Mouse (Mus musculus) kidney, postnatal 14 days (tissue): Measurements from ENCODE around the gene Pip5k1c.

Experiments
- DNase-seq: peaks from one replicate; pipeline ENCODE4 v3.0.0; 2022; ENCODE audit warnings: mixed read lengths

Gene Pip5k1c

GRCm38 (mm10) chr10:81284719-81285118 is 8.0 kb upstream of the Pip5k1c start:
- peak; percentile 80 for DNase-seq

DNA sequence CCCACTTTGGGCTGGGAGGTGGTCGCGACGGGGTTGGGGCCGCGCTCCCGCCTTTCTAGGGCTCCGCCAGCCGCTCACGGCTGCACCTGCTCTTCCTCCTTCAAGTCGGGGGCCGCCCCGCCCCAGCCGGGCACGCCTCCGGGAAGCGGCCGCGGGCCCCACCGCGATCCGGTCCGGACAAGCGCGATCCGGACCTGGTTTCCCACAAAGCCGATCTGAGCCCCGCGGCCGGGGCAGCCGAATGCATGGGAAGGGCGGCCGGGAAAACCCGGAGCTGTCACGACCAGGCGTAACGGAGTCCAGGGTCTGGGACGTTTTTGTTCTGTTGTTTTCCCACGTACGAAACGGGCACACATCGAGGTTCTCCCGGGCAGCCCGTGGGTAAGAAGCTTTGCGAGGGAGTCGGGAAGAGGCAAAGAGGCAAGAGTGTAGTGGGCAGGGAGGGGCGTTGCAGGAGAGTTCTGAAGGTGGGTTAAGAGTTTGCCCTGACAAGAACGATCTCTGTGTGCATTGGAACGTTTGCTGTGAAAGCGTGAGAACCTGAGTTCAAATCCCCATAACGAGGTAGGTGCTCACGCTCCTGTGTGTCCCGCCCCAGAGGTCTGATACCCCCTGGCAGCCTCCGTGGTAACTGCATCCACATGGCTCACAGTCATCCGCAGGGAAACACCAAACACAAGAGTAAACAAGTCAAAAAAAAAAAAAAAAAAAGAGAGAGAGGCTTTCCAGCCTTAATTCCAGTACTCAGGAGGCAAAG is 6.9 kb upstream of the Pip5k1c start:
- peak; percentile 95 for DNase-seq

DNA sequence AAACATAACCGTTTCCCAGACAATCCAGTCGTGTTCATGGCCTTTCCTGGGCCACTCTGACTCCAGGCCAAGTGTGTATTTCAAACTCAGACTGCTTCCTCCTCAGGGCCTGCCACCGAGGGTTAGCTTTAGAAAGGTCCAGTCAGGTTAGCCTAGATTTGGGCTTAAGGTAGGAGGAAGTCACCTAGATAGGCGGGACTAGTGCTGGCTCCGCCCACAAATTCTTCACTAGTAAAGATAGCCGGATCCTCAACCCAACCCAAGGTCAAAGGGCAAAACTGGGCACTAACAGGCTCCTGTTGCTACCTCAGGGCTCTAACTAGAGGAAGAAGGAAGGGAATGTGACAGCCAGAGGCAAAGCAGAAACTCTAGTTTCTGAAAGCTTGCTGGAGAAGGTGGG is 6.2 kb upstream of the Pip5k1c start:
- peak; percentile 67 for DNase-seq

DNA sequence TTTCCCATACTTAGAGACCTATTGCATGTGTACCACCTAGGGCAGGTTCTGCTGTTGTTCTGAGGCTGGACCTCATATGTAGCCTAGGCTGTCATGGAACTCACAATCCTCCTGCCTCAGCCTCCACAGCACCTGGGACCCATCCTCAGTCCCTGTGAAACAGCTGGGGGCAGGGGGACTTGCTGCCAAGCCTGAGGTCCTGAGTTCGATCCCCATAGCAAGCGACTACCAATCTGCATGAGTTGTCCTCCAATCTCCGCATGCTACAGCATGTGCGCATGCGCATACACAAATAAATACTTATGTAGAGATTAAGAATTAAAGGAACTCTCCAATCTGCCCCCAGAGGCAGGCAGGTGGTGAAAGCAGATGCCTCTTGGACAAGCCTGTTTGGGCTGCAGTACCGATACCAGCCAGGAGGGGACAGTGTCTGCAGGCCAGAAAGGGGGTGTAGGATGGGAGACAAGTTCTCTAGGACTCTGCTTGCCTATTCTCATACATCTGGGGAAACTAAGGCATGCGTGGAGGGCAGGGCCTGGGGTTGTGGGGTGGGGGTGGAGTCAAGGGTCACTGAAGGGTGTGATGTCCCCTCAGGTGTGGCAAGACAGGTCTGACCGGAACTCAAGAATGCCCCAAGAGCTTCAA is 5.1 kb upstream of the Pip5k1c start:
- peak; percentile 48 for DNase-seq

DNA sequence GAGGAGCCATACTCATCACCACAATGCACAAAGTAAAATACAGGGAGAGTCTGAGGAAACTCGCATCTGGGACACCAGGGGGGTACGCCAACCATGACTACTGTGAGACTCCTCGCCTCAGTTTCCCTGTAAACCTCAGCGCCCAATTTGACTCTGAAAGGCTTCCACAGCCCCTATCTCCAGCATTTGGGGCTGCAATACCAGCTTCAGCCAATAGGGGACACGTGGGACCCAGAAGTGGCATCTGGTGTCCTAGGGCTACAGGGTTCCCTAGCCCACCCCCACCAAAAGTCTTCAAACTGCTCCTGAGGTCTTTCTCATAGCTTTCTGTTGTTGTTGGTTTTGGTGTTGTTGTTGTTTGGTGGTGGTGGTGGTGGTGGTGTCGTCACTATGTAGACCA is 4.2 kb upstream of the Pip5k1c start:
- no peak for DNase-seq

GRCm38 (mm10) chr10:81289278-81289677 is 3.5 kb upstream of the Pip5k1c start:
- peak; percentile 77 for DNase-seq

DNA sequence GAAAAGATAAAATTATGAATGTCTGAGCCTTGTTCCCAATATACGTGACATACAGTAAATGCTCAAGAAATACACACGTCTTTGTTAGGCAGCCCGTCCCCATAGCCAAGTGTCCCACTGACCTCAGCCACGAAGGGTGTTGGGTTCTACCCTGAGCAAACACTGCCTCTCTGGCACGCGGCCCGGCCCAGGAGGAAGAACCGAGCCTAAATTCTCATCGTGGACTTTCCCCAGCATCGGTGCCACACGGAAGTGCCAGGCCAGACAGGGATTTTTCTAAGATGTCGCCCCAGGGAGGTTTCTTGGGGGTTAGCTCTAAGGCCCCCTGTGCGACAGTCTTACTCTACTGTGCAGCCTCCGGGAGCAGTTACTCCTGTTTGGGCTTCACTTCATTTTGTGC is 3.0 kb upstream of the Pip5k1c start:
- DNase-seq: no peak

- peak; percentile 55 for DNase-seq
Measured at GRCm38 (mm10) chr10:81290698-81291460, 1.9 kb upstream of the Pip5k1c start.

DNA sequence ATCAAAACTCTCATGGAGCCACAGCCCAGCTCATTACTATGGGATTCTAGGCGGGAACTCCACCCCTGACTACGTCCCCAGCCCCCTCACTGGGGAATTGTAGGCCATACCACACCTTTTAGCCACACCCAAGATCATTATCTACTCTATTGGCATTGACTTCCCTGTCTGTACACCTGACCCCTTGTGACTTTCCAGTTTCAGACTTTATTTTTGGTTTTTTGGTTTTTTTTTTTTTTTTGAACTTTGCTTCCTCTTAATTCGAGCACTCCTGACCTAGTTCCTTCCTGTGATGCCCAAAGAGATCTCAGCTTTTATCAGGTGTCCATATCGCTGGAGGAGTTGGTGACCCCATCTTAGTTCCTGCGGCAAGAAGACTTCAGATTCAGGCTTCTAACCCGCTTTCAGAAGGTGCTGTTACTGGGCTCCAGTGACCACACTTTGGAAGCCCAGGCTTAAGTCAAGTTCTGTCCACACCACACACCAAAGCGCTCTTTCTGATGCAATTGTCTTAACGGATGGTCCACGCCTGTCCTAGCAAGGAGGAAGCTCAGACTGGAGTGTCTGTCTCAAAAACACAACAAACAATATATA is 1.2 kb upstream of the Pip5k1c start, which contains the start of gene Tjp3:
TSS of gene Tjp3 (minus strand) at position 71 of the 594 bp plus-strand sequence.
- no peak for DNase-seq

DNA sequence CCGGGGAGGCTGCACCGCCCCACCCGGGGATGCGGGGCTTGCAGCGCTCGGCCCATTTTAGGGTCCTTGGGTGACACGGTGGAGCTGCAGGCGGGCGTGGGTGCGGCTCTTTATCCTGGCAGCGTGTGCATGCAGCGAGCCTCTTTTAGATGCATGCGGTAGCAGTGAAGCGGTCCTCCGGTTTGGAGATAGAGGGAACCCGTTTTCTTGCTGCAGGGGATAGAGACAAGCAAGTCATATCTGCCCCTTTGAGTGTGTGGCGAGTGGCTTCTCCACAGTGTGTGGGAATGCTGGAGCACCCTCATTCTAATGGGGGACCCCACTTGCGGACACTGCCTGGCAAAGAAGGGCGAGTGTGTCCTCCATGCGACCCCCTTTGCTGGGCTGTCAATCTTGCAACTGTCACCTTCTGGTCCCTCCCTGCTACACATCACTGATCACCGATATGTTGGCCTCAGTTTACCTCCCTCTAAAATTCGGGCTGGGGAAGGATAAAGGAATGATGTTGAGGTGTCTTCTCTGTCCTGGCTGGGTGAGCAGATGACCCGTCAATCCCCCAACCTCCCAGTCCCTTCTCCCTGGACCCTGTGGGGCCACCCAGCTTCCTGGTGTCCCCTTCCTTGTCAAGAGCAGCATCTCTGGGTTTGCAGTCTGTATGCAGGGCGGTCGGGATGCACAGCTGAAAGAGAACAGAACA is 719 bp downstream of the Pip5k1c start:
- no peak for DNase-seq

GRCm38 (mm10) chr10:81294442-81294841 is 1.7 kb downstream of the Pip5k1c start:
- no peak for DNase-seq

- DNase-seq: no peak
Measured at GRCm38 (mm10) chr10:81295185-81295584, 2.4 kb downstream of the Pip5k1c start.

GRCm38 (mm10) chr10:81297246-81297645 is 4.5 kb downstream of the Pip5k1c start:
- DNase-seq: no peak

- peak; percentile 77 for DNase-seq
Measured at GRCm38 (mm10) chr10:81297845-81298244, 5.1 kb downstream of the Pip5k1c start.

- no peak for DNase-seq
Measured at GRCm38 (mm10) chr10:81298369-81299100, 5.8 kb downstream of the Pip5k1c start.

GRCm38 (mm10) chr10:81299585-81300351 is 7.0 kb downstream of the Pip5k1c start:
- DNase-seq: peak; percentile 74

GRCm38 (mm10) chr10:81300352-81300907 is 7.7 kb downstream of the Pip5k1c start:
- peak; percentile 78 for DNase-seq

GRCm38 (mm10) chr10:81301321-81301720 is 8.6 kb downstream of the Pip5k1c start:
- no peak for DNase-seq

GRCm38 (mm10) chr10:81302288-81302687 is 9.5 kb downstream of the Pip5k1c start:
- no peak for DNase-seq

DNA sequence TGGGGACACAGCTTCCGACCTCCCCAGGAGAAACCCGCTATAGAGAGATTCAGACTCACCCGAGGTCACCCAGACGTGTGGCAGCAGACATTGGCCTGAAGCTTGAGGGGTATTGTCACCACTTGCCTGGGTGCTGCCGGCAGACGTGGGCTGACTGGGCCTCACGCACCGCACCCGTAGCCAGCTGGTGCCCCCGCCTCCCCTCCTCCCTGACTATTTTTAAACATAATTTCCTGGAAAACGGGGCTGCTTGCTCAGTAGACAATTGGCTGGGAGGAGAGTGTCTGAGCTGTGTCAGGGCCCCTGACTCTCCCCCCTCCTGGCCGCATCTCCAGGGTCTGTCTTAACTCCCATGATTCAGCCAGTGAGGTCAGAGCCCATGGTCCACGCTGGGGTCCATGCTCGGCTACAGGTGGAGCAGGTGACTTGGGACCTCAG is 10.0 kb downstream of the Pip5k1c start:
- DNase-seq: peak; percentile 61

GRCm38 (mm10) chr10:81303258-81303657 is 10.5 kb downstream of the Pip5k1c start:
- no peak for DNase-seq
